Mouse (Mus musculus) gastrocnemius, adult 2 months (tissue): ENCODE data around the gene Ifnar1. TPM values are rescaled to one million over a fixed set of nuclear protein-coding genes. Genes with fewer than 3 reads are reported as not detected.
A peak's percentile ranks its signal among the peaks of the same experiment; 100 is the strongest.

Experiments
- DNase-seq: peaks from one replicate; pipeline ENCODE4 v3.0.0; 2022
- H3K27ac ChIP-seq: fragments of 200-600 bp; 2 replicates; pipeline ENCODE4 v1.8.1; 2022; ENCODE audit warnings: mild to moderate bottlenecking
- H3K4me3 ChIP-seq: fragments of 200-600 bp; 2 replicates; pipeline ENCODE4 v1.8.1; 2022; ENCODE audit warnings: mild to moderate bottlenecking, moderate library complexity
- CTCF ChIP-seq: fragments of 200-600 bp; IDR thresholded peaks from 2 replicates; pipeline ENCODE4 v1.8.1; 2022; ENCODE audit warnings: antibody characterized with exemption, mild to moderate bottlenecking, moderate library complexity
- intact Hi-C: fragments of 180-260 bp; cut with DNase I; formaldehyde crosslinking; loops from one replicate; pipeline ENCODE4 v1.15.1; 2025
- total RNA-seq, 2 experiments: library from RNA; stranded (reverse); gene quantifications; 2 replicates each; pipeline ENCODE4 v1.2.3; 2021

The Ifnar1 gene
- total RNA-seq, 2 experiments from 2014 or later, result 12.6 to 15.1 TPM

DNA sequence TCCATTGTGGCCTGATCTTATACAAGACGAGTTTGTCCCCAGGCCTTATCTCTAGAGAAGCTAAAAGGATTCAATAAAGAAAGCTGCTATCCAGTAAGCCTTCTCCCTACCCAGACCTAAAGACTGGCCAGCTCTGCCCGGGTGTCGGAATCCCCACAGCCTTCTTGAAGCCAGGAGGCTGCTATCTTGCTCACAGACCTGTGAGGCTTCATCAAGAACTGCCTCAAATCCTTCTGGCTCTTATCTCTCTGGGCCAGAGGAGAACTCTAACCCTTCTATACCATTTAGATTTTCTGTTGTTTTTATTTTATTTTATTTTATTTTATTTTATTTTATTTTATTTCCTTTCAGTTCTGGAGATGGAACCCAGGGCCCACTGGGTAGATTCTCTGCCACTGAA is 52.0 kb downstream of the Ifnar1 start:
- DNase-seq, result no peak
- Histone ChIP-seq H3K4me3 (no peak overlapping the region), H3K27ac (no peak overlapping the region)
- intact Hi-C loops, result no loop called here
- TF ChIP-seq CTCF, result no peak

DNA sequence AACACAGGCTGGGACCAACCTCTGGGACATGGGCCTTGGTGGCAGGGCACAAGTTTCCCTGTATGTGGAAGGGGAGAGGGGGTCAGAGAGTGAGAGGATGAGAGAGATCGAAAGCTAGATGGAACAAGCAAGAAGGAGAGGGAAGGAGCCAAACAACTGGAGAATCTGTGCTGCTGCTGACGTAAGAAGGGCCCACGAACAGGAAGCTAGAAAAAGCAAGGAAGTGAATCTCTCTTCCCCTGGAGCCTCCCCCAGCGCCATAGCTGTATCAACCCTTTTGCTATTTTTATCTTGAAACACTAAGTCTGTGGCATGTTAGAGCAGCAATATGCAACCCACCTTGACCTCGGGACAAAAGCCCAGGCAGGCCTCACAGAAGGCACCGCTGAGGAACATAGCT is 53.0 kb downstream of the Ifnar1 start:
- Histone ChIP-seq H3K27ac (no peak overlapping the region), H3K4me3 (no peak overlapping the region)
- no peak for DNase-seq
- no peak for TF ChIP-seq CTCF
- intact Hi-C loops, result no loop called here

DNA sequence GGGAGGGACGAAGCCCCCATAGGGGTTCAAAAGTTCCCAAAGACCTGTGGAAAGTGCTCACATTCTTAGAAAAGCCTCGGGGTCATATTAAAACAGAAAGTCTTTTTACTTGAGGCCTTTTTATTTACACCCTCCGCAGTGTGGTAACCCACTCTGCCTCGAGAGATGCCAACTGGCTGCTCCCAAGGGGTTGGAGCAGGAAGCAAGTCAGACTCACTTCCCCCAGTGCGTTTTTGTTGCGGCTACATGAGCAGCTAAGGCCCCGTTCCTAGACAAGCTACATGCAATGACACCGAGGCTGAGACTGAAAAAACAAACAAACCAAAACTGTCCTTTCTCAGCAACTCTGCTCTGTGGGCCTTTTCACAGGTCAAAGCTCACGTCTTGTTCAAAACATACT is 53.5 kb downstream of the Ifnar1 start:
- DNase-seq, result no peak
- Histone ChIP-seq H3K27ac (no peak overlapping the region), H3K4me3 (no peak overlapping the region)
- intact Hi-C loops, result no loop called here
- TF ChIP-seq CTCF, result no peak

DNA sequence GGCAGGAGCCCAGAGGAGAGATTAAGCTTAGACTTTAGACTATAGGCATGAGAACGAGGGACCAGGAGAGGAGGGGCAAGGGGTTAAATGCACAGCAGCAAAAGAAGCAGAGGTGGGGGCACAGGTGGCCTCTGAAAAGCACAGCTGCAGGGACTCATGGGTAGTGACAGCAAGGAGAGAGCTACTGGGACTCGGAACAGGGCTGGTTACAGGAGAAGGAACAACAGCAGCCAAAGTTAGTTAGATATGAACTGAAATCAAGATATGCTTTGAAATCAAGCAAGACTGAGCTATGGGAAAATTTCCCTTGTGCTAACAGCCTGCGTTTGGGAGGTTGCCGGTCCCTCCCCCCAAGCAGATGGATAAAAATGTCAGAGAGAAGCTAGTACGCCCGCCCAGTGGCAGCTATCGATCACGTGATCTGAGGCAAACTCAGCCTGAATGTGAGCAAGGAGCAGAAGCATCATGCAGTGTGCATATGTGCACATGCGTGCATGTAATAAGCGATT is 56.6 kb downstream of the Ifnar1 start:
- DNase-seq, result no peak
- intact Hi-C loops, result no loop called here
- Histone ChIP-seq H3K4me3 (peak overlapping the region; percentile 35), H3K27ac (no peak overlapping the region)
- no peak for TF ChIP-seq CTCF

DNA sequence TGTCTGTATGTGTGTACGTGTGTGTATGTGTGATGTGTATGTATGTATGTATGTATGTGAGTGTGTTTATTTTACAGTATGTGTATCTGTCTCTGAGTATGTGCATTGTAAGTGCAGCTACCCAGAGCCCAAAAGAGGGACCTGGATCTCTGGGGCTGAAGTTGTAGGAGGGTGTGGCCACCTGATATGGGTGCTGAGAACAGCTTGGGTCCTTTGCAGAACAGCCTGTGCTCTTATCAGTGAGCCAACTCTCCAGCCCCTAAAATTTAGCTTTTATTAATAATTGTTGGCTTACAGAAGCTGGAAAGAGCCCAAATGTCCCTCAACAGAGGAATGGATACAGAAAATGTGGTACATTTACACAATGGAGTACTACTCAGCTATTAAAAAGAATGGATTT is 58.6 kb downstream of the Ifnar1 start:
- intact Hi-C loops, result no loop called here
- no peak for TF ChIP-seq CTCF
- no peak for DNase-seq
- Histone ChIP-seq H3K4me3 (no peak overlapping the region), H3K27ac (no peak overlapping the region)

DNA sequence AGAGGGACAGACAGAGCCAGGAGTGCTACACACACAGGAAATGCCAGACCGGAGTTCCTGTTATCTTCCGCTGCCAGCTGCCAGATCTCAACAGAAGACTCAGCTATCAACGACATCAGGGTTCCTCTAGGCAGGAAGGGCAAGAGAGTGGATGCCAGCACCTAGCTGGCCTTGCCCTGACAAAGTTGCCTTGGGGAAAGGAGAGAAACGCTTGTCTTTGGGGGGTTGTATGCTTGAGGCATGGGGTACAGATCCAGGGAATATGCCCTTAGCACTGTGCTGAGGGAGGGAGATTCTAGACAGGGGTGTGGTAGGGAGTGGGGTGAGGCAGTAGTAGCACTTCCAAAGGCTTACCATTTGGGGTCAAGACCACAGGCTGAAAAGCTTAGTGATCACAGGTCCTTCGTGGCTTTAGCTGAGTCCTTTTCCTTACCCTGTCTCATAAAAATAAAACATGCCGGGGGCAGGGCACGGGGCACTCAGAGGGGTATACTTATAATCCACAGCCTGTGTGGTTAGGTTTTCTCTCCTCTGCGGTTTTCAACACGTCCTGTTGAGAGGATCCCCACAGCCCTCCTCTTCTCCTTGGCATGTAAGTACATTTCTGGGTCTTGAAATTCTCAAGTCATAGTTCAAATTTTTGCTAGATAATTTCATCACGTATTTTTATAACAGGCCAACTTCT is 60.7 kb downstream of the Ifnar1 start:
- Histone ChIP-seq H3K27ac (peak overlapping the region; percentile 96), H3K4me3 (no peak overlapping the region)
- intact Hi-C loops, result no loop called here
- TF ChIP-seq CTCF, result no peak
- no peak for DNase-seq

DNA sequence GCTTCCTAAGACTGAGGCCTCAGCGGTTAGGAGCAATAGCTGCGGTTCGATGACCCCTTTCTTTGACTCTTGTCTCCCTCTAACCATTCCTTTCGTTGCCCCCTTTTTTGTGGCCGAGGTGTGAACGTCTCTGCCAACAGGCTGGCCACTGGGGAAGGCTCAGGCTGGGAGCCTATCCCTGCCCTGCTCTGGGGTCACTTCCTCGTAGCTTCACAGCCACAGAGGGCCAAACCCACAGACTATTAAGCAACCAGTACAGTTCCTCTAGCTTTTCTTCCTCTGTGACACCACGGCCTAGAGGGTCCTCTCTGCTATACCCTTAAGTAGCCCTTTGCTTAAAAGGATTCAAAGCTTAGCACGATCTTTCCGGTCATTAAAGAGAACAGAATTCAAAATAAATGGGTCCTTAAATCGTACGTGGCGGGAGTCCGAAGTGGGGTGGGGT is 61.4 kb downstream of the Ifnar1 start:
- TF ChIP-seq CTCF, result no peak
- peak overlapping the region; percentile 99 for H3K4me3 ChIP-seq
- H3K27ac ChIP-seq, result peak overlapping the region; percentile 96
- peak; percentile 39 for DNase-seq
- intact Hi-C loops, result no loop called here

DNA sequence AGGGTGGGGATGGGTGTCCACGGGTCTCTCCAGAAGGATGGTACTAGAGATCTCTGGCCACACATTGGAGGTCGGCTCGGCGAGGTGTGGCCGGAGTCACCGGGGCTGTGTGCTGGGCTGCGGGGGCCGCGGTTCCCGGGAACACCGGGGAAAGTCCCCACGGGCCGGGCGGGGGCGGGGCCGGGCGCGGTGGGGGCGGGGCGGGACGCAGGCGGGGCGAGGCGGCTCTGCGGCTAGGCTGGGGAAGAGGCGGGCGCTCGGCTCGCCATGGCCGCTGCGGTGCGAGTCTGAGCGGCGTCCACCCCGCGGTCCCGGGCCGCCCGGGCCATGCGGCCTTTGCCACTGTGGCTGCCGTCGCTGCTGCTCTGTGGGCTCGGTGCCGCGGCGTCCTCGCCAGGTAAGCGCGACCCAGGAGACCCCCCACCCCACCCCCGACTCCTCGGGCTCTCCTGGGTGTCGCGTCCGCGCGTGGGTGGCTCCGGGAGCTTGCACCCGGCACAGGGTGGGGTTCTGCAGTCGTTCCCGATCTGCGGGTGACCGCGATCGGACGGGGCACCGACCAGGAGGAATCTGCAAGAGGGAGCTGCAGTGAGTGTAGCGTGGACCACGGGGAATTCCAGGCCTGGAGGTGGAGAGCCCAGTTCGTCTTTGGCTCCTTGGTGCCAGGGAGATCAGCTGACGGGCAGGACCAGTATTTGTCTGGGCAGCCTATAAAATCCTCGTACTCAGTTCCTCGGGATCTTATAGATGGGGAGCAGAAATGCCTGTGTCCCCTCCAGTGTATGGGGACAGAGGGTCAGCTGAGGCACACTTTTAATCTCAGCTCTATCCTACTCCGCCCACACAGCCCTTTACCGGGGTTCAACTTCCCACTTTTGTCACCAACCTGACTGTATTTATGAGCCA is 62.1 kb downstream of the Ifnar1 start, which contains the start of gene Ifngr2:
TSS of gene Ifngr2 (plus strand) at position 237 of the 906 bp plus-strand sequence.
- no peak for TF ChIP-seq CTCF
- H3K4me3 ChIP-seq, result peak within 1 kb of the TSS; percentile 99
- H3K27ac ChIP-seq, result peak within 1 kb of the TSS; percentile 96
- DNase-seq, result peak; percentile 83
- intact Hi-C loops, result no loop called here

DNA sequence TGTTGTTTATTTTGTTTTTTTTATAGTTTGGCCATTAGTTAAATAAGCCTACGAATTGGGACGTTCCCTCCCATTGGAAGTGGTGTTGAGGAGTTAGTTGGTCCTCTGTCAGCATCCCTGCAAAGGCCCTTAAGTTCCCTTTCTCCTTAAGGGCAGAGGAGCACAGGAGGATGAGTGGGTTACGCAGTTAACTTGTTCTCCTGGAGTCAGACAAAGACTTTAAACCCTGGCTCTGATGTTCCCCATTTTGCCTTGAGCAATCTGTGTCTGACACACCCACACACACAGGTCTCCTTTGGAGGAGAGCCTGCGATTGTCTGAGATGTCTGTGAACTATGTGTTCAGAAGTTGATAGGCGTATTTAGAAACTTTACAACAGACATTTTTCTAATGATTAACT is 62.9 kb downstream of the Ifnar1 start:
- no peak for TF ChIP-seq CTCF
- no peak for DNase-seq
- peak overlapping the region; percentile 96 for H3K27ac ChIP-seq
- peak overlapping the region; percentile 99 for H3K4me3 ChIP-seq
- intact Hi-C loops, result no loop called here

DNA sequence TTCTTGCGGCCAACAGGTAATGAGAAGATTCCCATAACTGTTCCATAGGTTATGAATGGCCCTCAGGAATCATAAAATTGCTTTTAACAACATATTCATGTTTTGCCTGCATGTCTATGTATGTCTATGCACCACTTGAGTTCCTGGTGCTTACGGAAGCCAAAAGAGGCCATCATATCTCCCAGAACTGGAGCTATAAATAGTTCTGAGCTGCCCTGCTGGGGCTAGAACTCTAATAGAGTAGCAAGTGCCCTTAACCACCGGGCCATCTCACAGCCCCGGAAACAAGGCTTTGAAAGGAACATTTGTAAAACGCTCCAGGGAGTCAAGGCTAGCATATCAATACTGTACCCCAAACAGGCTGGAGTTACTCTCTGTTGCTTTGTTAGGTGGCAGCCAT is 63.5 kb downstream of the Ifnar1 start:
- no peak for DNase-seq
- intact Hi-C loops, result no loop called here
- H3K27ac ChIP-seq, result peak overlapping the region; percentile 67
- peak overlapping the region; percentile 99 for H3K4me3 ChIP-seq
- no peak for TF ChIP-seq CTCF

DNA sequence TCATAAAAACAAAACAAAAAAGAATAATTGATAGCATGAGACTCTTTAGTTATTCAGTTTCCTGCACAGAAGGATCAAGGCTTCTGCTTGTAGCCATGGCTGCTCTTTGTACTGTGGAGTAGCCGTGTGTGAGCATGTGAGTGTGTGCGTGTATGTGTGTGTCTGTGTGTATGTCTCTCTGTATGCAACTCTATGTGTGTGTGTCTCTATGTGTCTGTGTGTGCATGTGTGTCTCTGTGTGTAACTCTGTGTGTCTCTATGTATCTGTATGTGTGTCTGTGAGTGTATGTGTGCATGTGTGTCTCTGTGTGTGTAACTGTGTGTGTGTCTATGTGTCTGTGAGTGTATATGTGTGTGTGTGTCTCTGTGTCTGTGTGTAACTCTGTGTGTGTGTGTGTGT is 64.0 kb downstream of the Ifnar1 start:
- DNase-seq, result no peak
- peak overlapping the region; percentile 67 for H3K27ac ChIP-seq
- TF ChIP-seq CTCF, result no peak
- peak overlapping the region; percentile 99 for H3K4me3 ChIP-seq
- intact Hi-C loops, result no loop called here

DNA sequence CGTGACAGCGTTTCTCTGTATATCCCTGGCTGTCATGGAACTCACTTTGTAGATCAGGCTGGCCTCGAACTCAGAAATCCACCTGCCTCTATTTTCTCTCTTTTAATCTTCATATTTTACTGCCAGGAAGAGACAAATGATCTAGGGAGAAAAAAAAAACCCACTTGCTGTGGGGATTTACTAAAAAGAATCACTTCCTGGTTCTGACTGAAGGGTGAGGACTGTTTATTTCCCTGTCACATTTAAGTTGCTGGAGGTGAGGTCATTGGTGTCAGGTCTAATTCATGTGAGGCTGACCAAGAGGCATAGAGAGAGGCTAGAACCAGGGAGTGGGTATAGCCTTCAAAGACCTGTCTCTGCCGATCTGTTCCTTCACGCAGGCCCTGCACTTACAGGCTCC is 64.6 kb downstream of the Ifnar1 start:
- intact Hi-C loops, result no loop called here
- DNase-seq, result no peak
- H3K27ac ChIP-seq, result peak overlapping the region; percentile 17; the same call in 1 of the 2 replicates
- no peak for TF ChIP-seq CTCF
- H3K4me3 ChIP-seq, result no peak overlapping the region

DNA sequence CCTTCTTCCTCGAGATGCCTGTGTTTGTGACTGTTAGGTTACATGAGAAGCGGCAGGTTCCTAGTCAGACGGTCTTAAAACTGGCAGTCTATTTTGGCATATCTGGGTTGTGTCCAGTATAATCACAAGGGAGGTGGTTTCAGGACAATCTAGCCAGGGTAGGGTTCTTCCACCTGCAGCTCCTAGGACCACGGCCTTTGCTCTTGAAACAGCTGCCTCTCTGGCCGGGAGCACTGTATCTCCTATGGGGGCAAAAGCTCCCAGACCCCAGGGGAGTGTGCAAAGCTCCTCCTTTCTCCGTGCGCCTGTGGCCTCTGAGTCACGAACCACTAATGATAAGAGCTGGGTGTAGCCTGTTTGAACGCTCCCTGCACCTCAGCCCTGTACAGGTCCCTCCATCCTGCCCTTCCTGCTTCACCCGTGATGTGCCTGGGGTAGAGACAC is 66.1 kb downstream of the Ifnar1 start:
- DNase-seq, result peak; percentile 36
- 0 out of 2 replicates have a peak overlapping the region, but pooled peaks have one; percentile 17 for H3K4me3 ChIP-seq
- no peak for TF ChIP-seq CTCF
- intact Hi-C loops, result no loop called here
- peak overlapping the region; percentile 78 for H3K27ac ChIP-seq
